Comparison of ENCODE assay signal across 10 mouse cellular contexts in genomic region chr2:156877726-156878125, GRCm38 (mm10). TPM values are rescaled to one million over a fixed set of nuclear protein-coding genes. Genes with fewer than 3 reads are reported as not detected.
DNase-seq lines count a peak whose midpoint lies in the region; ATAC-seq and TF ChIP-seq lines count a peak whose summit lies in the region.
"Had no signal": no experiment of that assay in that cellular context is flagged by ENCODE, and none has a peak within 500 bp of the region (broad histone marks: within the 10 kb centered on the region; RNA-seq: fewer than 3 reads in every experiment).

No protein-coding gene starts in this region.

- ATAC-seq in liver, embryonic 12.5 days: no peak
- ATAC-seq in midbrain, postnatal 0 days (ENCODE audit: low FRiP score): no peak
- ATAC-seq: midbrain, embryonic 13.5 days had no signal

- peaks cover 71% of the 10 kb centered on the region for H3K4me1 ChIP-seq in liver, embryonic 12.5 days
- no peaks in the 10 kb centered on the region for H3K4me1 ChIP-seq in midbrain, postnatal 0 days (ENCODE audit: insufficient read depth, low read length)
- H3K4me1 ChIP-seq: embryonic facial prominence, embryonic 15.5 days; midbrain, embryonic 13.5 days had no signal

- H3K36me3 ChIP-seq in liver, embryonic 12.5 days: peaks cover 32% of the 10 kb centered on the region
- peaks cover 20% of the 10 kb centered on the region for H3K36me3 ChIP-seq in midbrain, postnatal 0 days (ENCODE audit: insufficient read depth, low read length)

- 30% methylated on average over 9 of the region's 9 CpGs for WGBS in liver, embryonic 12.5 days (ENCODE audit: insufficient replicate concordance)
- WGBS in midbrain, postnatal 0 days: 63% methylated on average over 9 of the region's 9 CpGs

- no peak overlapping the region for H3K4me2 ChIP-seq in liver, embryonic 12.5 days
- no peak overlapping the region for H3K4me2 ChIP-seq in midbrain, postnatal 0 days (ENCODE audit: low read depth, low read length, poor library complexity, severe bottlenecking)
- H3K4me2 ChIP-seq: embryonic facial prominence, embryonic 15.5 days; midbrain, embryonic 13.5 days had no signal

- no peaks in the 10 kb centered on the region for H3K27me3 ChIP-seq in liver, embryonic 12.5 days (replicated peaks)
- no peaks in the 10 kb centered on the region for H3K27me3 ChIP-seq in midbrain, postnatal 0 days (ENCODE audit: insufficient read depth, low read length)
- H3K27me3 ChIP-seq: embryonic facial prominence, embryonic 15.5 days; midbrain, embryonic 13.5 days had no signal

- no peak overlapping the region for H3K9ac ChIP-seq in liver, embryonic 12.5 days
- H3K9ac ChIP-seq in midbrain, postnatal 0 days (replicated peaks; ENCODE audit: low read length, poor library complexity, severe bottlenecking): no peak overlapping the region
- H3K9ac ChIP-seq: embryonic facial prominence, embryonic 15.5 days; midbrain, embryonic 13.5 days had no signal

- 0 out of 2 replicates have a peak overlapping the region, but pooled peaks have one; percentile 16 for H3K27ac ChIP-seq in liver, embryonic 12.5 days
- H3K27ac ChIP-seq in midbrain, postnatal 0 days (ENCODE audit: low read depth, low read length): no peak overlapping the region
- H3K27ac ChIP-seq: embryonic facial prominence, embryonic 15.5 days; midbrain, embryonic 13.5 days had no signal

- TF ChIP-seq CTCF in midbrain, postnatal 0 days (IDR thresholded peaks at IDR 0.05): no peak

- H3K4me3 ChIP-seq in liver, embryonic 12.5 days: no peak overlapping the region
- no peak overlapping the region for H3K4me3 ChIP-seq in midbrain, postnatal 0 days (ENCODE audit: low read depth, low read length)
- H3K4me3 ChIP-seq: embryonic facial prominence, embryonic 15.5 days; midbrain, embryonic 13.5 days had no signal

- H3K9me3 ChIP-seq in liver, embryonic 12.5 days (replicated peaks): no peaks in the 10 kb centered on the region
- H3K9me3 ChIP-seq in midbrain, postnatal 0 days (ENCODE audit: low read length): no peaks in the 10 kb centered on the region
- H3K9me3 ChIP-seq: embryonic facial prominence, embryonic 15.5 days; midbrain, embryonic 13.5 days had no signal

- peak; percentile 35 to 54 for DNase-seq in spleen, adult 18-20 months
- no peak for DNase-seq in spleen, adult 12 weeks (ENCODE audit: low spot score)
- peak; percentile 82 to 92 for DNase-seq in natural killer cell, adult 2 months (ENCODE audit: low spot score in 2 of 2)
- DNase-seq in c-Kit-positive CD71-positive TER-119-positive erythroid progenitor cells, embryonic 14.5 days (ENCODE audit: low spot score): no peak
- DNase-seq in gastrocnemius, postnatal 25 days: no peak
- DNase-seq in midbrain, postnatal 0 days (ENCODE audit: low spot score): no peak
- DNase-seq: retina, postnatal 1 day had no signal

RNA-seq across cellular contexts. Expression of gene Sla2, which starts 9.3 kb away (rescaled TPM):
- 6.2 and 7.1 TPM in 2 replicates for polyA plus RNA-seq in liver, embryonic 12.5 days (2016; fragmentation: Nextera tagmentation; extraction: Ambion mirVana)
- total RNA-seq in gastrocnemius, postnatal 25 days (2021): not detected
- not detected in 2 replicates for total RNA-seq in midbrain, postnatal 0 days (2014; rRNA removed)
- 0.07 TPM in 1 of 2 replicates, not detected in the other for polyA plus RNA-seq in midbrain, postnatal 0 days (2015; fragmentation: Nextera tagmentation; extraction: Ambion mirVana)

RNA-seq across cellular contexts. Expression of gene Rab5if, which starts 14.8 kb away (rescaled TPM):
- polyA plus RNA-seq in liver, embryonic 12.5 days (2016; fragmentation: Nextera tagmentation; extraction: Ambion mirVana): 250 and 266 TPM in 2 replicates
- 10 to 100 TPM; 86.8 to 87.6 TPM for total RNA-seq in gastrocnemius, postnatal 25 days (2021)
- 115 and 137 TPM in 2 replicates for total RNA-seq in midbrain, postnatal 0 days (2014; rRNA removed)
- polyA plus RNA-seq in midbrain, postnatal 0 days (2015; fragmentation: Nextera tagmentation; extraction: Ambion mirVana): 149 and 155 TPM in 2 replicates

RNA-seq across cellular contexts. Expression of gene 4930518I15Rik, which starts 20.0 kb away (rescaled TPM):
- 2.5 and 2.7 TPM in 2 replicates for polyA plus RNA-seq in liver, embryonic 12.5 days (2016; fragmentation: Nextera tagmentation; extraction: Ambion mirVana)
- total RNA-seq in gastrocnemius, postnatal 25 days (2021): under 1 TPM; 0.33 to 0.99 TPM
- total RNA-seq in midbrain, postnatal 0 days (2014; rRNA removed): 0.94 and 0.99 TPM in 2 replicates
- 2.8 and 2.9 TPM in 2 replicates for polyA plus RNA-seq in midbrain, postnatal 0 days (2015; fragmentation: Nextera tagmentation; extraction: Ambion mirVana)

RNA-seq across cellular contexts. Expression of gene Tgif2, which starts 37.9 kb away (rescaled TPM):
- 15.4 and 16.2 TPM in 2 replicates for polyA plus RNA-seq in liver, embryonic 12.5 days (2016; fragmentation: Nextera tagmentation; extraction: Ambion mirVana)
- under 1 TPM; 0.46 to 0.86 TPM for total RNA-seq in gastrocnemius, postnatal 25 days (2021)
- 8.6 and 10.8 TPM in 2 replicates for total RNA-seq in midbrain, postnatal 0 days (2014; rRNA removed)
- polyA plus RNA-seq in midbrain, postnatal 0 days (2015; fragmentation: Nextera tagmentation; extraction: Ambion mirVana): 6.9 and 8.2 TPM in 2 replicates

Comparison
In these comparisons a context has a peak if more than half of its experiments do, and no peak if none do; other contexts are left out.
1. DNase-seq: peak in spleen, adult 18-20 months (2 of 2) and natural killer cell, adult 2 months (2 of 2); none in spleen, adult 12 weeks (single experiment), c-Kit-positive CD71-positive TER-119-positive erythroid progenitor cells, embryonic 14.5 days (single experiment), gastrocnemius, postnatal 25 days (single experiment) and midbrain, postnatal 0 days (single experiment).